Mouse (Mus musculus) retina, embryonic 14.5 days (tissue): ENCODE results near the gene Vmn2r24.
"Not testable (repeated sequence)": the region's sequence is repeated elsewhere in the genome, so short reads cannot be mapped to it uniquely, and the experiment has no call there.

Experiments used
- DNase-seq: peaks from one replicate; pipeline ENCODE4 v3.0.0-alpha.2; 2015; ENCODE audit warnings: low spot score

The Vmn2r24 gene

DNA sequence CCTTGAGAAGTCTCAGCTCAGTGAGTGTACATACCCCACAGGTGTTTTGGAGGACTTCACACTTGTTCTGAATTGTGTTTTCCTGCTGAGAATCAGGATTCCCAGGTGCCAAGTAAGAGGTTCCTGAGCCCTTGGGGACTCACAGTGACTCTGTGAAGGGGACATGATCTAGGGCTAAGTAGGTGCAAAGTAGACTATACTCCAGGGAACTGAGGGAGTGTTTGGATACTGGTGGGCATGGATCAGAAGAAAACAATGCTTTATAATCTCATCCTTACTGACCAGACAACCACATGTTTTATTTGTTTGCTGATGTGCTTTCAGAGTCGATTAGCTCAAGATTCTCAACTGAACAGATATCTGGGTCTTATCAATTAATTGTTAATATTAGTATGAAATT is at the start of gene Vmn2r24:
TSS of gene Vmn2r24 (plus strand) at position 301 of the 400 bp plus-strand sequence.
- no peak for DNase-seq

DNA sequence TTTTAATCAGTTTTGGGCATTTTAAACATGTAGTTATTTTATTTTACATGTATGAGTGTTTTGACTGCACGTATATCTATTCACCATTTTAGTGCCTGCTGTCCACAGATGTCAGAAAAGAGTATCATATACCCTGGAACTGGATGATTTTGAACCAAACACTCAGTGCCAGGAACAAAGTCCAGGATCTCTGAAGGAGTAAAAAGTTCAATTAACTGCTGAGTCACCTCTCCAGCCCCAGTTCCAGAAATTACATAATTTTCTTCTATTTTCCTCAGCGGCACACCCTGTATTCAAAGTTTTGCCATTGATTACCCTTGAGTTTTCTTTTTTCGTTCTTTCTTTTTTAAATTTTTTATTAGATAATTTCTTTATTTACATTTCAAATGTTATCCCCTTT is 8.6 kb upstream of the Vmn2r24 start:
- no peak for DNase-seq

GRCm38 (mm10) chr6:123784857-123785256 is 6.2 kb downstream of the Vmn2r24 start:
- DNase-seq, result no peak

DNA sequence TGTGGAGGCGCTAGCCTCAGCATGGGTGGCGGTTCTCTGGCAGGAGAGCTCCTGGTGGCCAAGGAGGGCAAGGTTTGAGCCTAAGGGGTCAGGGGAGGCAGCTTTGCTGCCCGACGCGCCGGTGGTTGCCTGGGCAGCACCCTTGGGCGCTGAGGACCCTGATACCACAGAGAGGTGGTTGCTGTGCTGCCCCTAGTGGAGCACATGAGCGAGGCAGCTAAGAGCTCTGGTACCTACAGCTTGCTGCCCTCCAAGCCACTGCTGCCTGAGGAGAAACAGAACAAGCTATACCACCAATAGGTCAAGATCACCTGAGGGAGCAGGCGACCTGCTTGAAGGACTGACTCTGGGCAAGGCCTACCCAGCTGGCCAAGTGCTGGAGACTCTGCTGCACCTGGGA is 15.1 kb downstream of the Vmn2r24 start:
- DNase-seq, result no peak

DNA sequence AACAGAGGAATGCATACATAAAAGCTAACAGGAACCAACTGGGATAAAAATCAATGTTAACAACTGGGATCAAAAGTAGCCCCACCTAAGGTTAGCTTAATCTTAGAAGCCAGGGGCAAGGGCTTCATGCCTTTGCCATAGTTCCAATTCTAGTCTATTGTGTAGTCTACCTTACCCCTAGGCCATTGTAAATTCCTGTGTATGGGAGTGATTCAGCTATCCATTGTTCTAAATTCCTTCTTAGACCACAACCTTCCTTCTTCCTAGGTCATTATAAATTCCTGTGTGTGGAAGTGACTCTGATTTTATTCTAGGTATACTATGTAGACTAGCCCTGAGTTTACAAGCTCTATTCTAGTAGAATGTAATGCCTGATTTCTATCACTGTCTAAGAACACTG is 31.6 kb downstream of the Vmn2r24 start:
- not testable (repeated sequence) for DNase-seq

DNA sequence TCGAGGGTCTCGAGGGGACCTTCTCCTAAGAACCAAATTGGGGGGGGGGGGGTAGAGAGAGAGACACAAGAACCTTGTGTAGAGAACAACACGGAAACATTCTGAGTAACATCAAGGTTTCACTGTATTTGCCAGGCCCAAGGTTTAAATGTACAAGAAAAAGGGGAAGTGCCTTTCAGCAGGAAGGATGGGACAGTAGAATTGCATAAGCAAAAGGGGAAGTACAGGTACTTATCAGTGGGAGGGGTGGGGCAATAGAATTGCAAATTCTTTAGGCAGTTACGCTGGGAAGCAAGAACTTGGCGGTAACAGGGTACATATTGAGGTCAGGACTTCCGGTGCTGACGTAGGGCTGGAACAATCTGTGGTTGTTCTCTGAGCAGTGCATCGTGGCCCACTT is 41.3 kb downstream of the Vmn2r24 start:
- DNase-seq, result no peak

DNA sequence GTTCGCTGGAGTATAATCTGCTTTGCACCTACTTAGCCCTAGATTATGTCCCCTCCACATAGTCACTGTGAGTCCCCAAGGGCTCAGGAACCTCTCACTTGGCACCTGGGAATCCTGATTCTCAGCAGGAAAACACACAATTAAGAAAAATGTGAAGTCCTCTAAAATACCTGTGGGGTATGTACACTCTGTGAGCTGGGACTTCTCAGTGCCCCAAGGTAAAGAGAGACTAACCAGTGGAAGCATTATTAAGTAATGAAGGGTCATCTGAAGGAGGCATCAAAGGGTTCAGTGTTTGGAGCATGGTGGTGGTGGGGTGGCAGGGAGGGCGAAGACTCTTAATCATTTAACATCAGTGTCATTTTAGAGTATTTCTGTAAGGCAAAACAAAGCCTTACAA is 74.7 kb downstream of the Vmn2r24 start, which contains the start of gene Vmn2r25:
TSS of gene Vmn2r25 (minus strand) at position 101 of the 400 bp plus-strand sequence.
- DNase-seq, result not testable (repeated sequence)
